Mouse (Mus musculus): ENCODE measurements around the gene Zfhx3.

DNA sequence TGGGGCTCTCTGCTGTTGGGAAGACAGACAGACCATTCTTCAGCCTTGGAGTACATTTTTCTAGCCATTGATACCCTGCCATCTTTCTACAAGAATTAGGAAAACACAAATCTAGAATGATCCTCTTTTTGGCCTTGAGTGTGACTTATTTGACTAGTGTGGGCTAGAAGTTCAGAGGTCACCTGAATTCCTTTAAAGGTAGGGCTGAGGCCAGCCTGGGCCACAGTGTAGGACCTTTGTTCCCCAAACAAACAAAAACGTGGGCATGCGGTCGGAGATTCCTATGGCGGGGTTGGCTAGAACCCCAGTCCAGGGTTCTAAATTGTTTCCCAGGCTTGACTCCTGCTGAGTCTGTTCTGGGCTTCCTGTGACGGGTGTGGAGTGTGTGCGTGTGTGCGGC lies 970.6 kb downstream of the Zfhx3 start:
- TF ChIP-seq TAL1 (conservative IDR thresholded peaks at IDR 0.05; ENCODE audit: low read depth, low read length) (no peak), CTCF (IDR thresholded peaks at IDR 0.05; ENCODE audit: low read depth, low read length) (no peak), GATA1 (IDR thresholded peaks at IDR 0.05; ENCODE audit: borderline replicate concordance, low read length) (no peak), POLR2AphosphoS5 (IDR thresholded peaks at IDR 0.05; ENCODE audit: insufficient replicate concordance, low read depth, low read length) (no peak), GATA2 (IDR thresholded peaks at IDR 0.05; ENCODE audit: borderline replicate concordance, low read depth, low read length) (no peak)
